Mouse (Mus musculus): ENCODE measurements around the gene Col4a6. TPM values are rescaled to one million over a fixed set of nuclear protein-coding genes. Genes with fewer than 3 reads are reported as not detected.
A peak's percentile ranks its signal among the peaks of the same experiment; 100 is the strongest.

The Col4a6 gene
- polyA plus RNA-seq (2014; fragmentation: Nextera tagmentation; extraction: Ambion mirVana): 1.5 and 1.7 TPM in 2 replicates

DNA sequence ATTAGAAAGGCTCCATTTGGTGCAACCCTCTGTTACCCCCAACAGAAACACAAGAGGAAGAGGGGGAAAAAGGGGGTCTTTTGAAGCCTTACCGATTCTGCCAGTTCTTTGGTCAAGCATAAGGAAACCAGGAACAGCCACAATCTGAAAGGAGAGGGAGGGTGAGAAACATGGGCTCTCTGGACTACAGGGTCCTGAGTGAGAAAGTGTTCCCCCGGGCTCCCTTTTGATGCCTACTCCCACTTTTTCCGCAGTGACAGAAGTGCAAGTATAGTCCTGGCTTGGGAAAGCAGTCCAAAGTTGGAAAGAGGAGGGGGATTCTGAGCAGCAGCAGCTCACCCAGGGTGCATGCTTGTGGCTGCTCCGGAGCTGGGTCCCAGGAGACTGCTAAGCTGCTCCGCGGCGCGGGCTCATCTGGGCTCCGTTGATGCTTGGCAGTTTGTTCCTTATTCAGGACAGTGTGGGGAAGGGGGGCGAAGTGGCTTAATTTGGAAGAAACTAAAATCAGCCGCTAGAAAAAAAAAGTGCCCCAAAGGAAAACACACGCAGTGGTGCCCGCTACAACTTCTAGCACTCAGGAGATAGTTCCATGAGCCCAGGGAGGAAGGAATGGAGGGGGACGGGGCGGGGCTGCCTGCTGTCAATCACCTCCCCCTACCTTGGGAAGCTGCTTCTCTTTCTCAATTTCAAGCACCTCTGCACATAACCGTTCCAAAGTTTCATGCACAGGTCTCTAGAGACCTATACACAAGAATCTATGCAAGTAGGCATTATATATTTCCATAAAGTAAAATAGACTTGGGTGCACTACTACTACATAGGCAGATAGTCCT lies at the start of gene Col4a6:
TSS of gene Col4a6 (minus strand) at position 607 of the 833 bp plus-strand sequence.
- no peak within 1 kb of the TSS for H3K9ac ChIP-seq (ENCODE audit: low read depth, low read length)
- WGBS: 14% methylated on average over 16 of the region's 16 CpGs

DNA sequence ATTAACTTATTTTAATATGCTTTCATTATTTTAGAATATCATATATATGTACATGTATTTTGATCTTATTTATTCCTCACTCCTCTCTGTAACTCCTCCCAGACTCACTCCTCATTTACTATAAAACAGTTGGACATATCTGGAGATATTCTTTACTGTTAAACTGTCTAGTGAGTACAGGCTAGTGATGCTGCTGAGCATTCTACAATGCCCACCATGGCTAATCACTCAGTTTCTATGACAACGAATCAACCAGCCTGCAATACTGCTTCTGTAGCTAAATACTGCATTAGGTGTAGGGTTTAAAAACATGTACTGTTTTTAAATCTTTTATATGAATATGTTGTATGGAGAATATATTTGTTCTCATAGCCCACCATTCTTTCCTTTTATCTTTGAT lies 29.2 kb upstream of the Col4a6 start:
- H3K36me3 ChIP-seq (ENCODE audit: control insufficient read depth, insufficient read depth, low read length): no peaks in the 10 kb centered on the region
- H3K4me1 ChIP-seq (replicated peaks; ENCODE audit: control insufficient read depth, insufficient read depth, low read length): no peaks in the 10 kb centered on the region
- WGBS: 94% methylated on average over 1 of the region's 1 CpGs
- H3K4me2 ChIP-seq: no peak overlapping the region
- ATAC-seq (replicated peaks; ENCODE audit: low FRiP score) (no peak), DNase-seq (ENCODE audit: low spot score) (no peak)
- no peak overlapping the region for H3K9ac ChIP-seq (ENCODE audit: low read depth, low read length)
- no peak overlapping the region for H3K27ac ChIP-seq (ENCODE audit: low read depth, low read length)
- H3K4me3 ChIP-seq (ENCODE audit: low read depth, low read length): no peak overlapping the region
- H3K27me3 ChIP-seq (replicated peaks; ENCODE audit: control insufficient read depth, insufficient read depth, low read length): no peaks in the 10 kb centered on the region
- H3K9me3 ChIP-seq (ENCODE audit: control insufficient read depth, low read length): no peaks in the 10 kb centered on the region

More for the DNA sequence above, at the start of gene Col4a6:
- DNase-seq (ENCODE audit: low spot score) (peak; percentile 31), ATAC-seq (replicated peaks; ENCODE audit: low FRiP score) (no peak)
- no peaks in the 10 kb centered on the region for H3K36me3 ChIP-seq (ENCODE audit: control insufficient read depth, insufficient read depth, low read length)
- H3K27ac ChIP-seq (ENCODE audit: low read depth, low read length): no peak within 1 kb of the TSS
- H3K4me3 ChIP-seq (ENCODE audit: low read depth, low read length): peak within 1 kb of the TSS; percentile 43
- H3K4me1 ChIP-seq (replicated peaks; ENCODE audit: control insufficient read depth, insufficient read depth, low read length): no peaks in the 10 kb centered on the region
- H3K9me3 ChIP-seq (ENCODE audit: control insufficient read depth, low read length): no peaks in the 10 kb centered on the region
- peak within 1 kb of the TSS; percentile 66 for H3K4me2 ChIP-seq
- H3K27me3 ChIP-seq (replicated peaks; ENCODE audit: control insufficient read depth, insufficient read depth, low read length): peaks cover 5% of the 10 kb centered on the region

DNA sequence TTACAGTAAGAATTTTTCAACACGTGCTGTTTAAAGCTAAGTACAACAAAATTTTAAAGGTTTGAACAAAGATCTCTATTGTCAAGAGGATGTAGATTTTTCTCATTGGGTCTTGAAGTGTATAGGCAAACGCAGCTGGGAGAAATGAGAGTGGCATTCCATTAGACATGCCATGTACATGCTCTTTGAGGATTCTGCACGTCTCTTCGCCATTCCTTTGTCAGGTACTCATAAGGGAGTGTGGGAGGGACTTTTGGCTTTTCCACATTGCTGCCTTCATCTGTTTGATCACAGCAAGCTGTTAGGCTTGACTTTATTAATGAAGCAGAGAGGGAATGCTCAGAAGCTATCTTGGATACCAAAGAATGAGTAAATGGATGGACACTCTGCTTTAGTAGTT lies 20.7 kb upstream of the Col4a6 start:
- Histone ChIP-seq H3K4me2 (no peak overlapping the region), H3K27me3 (replicated peaks; ENCODE audit: control insufficient read depth, insufficient read depth, low read length) (no peaks in the 10 kb centered on the region), H3K4me1 (replicated peaks; ENCODE audit: control insufficient read depth, insufficient read depth, low read length) (no peaks in the 10 kb centered on the region), H3K9ac (ENCODE audit: low read depth, low read length) (no peak overlapping the region), H3K9me3 (ENCODE audit: control insufficient read depth, low read length) (no peaks in the 10 kb centered on the region), H3K36me3 (ENCODE audit: control insufficient read depth, insufficient read depth, low read length) (no peaks in the 10 kb centered on the region), H3K4me3 (ENCODE audit: low read depth, low read length) (no peak overlapping the region), H3K27ac (ENCODE audit: low read depth, low read length) (no peak overlapping the region)
- DNase-seq (ENCODE audit: low spot score) (no peak), ATAC-seq (replicated peaks; ENCODE audit: low FRiP score) (no peak)
- 66% methylated on average over 4 of the region's 4 CpGs for WGBS

DNA sequence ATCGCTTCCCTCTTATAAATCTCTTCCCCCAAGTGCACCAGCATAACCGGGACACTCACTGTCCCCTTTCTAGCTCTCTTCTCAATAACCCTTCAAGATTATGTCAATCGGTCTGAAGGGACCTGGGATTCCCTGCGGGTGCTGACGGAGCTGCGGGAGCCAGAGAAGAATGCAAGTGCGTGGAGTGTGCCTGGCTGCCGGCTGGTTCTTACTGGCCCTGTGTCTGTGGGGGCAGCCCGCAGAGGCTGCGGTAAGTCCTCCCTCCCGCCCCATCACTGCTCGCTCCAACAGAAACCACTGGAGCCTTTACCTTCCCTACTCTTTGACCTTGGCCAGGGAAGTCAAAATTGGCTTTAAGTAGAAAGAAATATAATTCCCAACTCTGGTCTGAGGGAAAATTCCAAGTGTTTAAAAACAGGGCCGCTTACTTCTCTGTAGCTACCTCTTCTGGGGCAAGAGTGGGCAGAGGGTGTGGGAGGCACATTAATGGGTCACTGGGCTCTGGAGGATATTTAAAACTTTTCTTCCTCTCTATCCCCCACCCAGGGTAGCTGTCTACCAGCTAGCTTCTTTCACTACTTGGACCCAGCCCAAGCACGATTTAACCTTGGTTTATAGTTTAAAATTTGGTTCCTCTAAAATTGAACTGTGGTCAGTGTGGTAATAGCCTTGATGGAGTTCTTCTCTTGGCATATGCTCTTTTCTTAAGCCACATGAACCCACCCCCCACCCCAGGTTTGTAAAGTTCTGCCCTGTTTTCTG lies 1.9 kb upstream of the Col4a6 start:
- H3K36me3 ChIP-seq (ENCODE audit: control insufficient read depth, insufficient read depth, low read length): no peaks in the 10 kb centered on the region
- no peaks in the 10 kb centered on the region for H3K4me1 ChIP-seq (replicated peaks; ENCODE audit: control insufficient read depth, insufficient read depth, low read length)
- DNase-seq (ENCODE audit: low spot score): peak; percentile 32
- no peak for ATAC-seq (replicated peaks; ENCODE audit: low FRiP score)
- 17% methylated on average over 14 of the region's 14 CpGs for WGBS
- peaks cover 5% of the 10 kb centered on the region for H3K27me3 ChIP-seq (replicated peaks; ENCODE audit: control insufficient read depth, insufficient read depth, low read length)
- peak overlapping the region; percentile 43 for H3K4me3 ChIP-seq (ENCODE audit: low read depth, low read length)
- H3K9me3 ChIP-seq (ENCODE audit: control insufficient read depth, low read length): no peaks in the 10 kb centered on the region
- H3K4me2 ChIP-seq: peak overlapping the region; percentile 66
- H3K27ac ChIP-seq (ENCODE audit: low read depth, low read length): no peak overlapping the region
- H3K9ac ChIP-seq (ENCODE audit: low read depth, low read length): 0 out of 2 replicates have a peak overlapping the region, but pooled peaks have one; percentile 30

DNA sequence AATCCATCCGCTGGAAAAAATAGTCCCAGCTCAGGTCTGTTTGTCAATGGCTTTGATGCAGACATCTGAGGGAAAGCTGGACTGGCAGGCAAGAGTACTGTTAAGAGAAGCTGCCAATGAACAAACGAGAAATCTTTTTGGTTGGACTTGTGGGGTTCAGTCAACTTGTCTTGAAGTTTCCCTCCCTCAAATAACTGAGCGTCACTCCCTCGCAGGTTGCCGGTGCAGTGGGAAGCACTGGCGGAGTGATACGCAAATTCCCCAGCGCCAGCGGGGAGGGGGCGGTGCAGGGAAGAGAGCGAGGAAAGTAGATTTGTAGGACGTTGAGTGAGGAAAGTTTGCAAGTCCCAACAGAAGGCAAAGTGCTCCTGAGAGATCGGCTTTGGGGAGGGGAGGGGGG lies 1.2 kb upstream of the Col4a6 start, which contains the start of gene Col4a5:
TSS of gene Col4a5 (plus strand) at position 276 of the 400 bp plus-strand sequence.
- peak; percentile 74; the same call in 1 of the 2 replicates for ATAC-seq (replicated peaks; ENCODE audit: low FRiP score)
- peak within 1 kb of the TSS; percentile 43 for H3K4me3 ChIP-seq (ENCODE audit: low read depth, low read length)

DNA sequence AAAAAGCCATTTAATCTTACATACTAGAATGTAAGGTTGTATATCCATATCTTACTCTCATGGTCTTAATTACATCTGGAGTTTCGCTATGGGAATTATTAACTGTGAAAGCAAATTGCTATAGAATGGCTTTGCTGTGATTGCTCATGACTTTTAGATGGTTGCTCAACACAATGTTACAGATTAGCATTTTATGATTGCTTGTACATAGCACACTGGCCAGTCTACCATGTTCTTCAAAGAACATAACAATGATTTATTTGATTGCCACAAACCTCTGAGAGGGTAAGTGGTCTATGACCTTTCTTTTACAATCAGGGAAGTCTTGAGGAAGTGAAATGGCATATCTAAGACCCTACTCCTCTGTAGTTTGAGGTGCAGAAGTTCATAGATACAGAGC lies 25.9 kb downstream of the Col4a6 start:
- no peak for ATAC-seq (replicated peaks; ENCODE audit: low FRiP score)
- 86% methylated on average over 1 of the region's 1 CpGs for WGBS
- Histone ChIP-seq H3K4me3 (ENCODE audit: low read depth, low read length) (no peak overlapping the region), H3K36me3 (ENCODE audit: control insufficient read depth, insufficient read depth, low read length) (no peaks in the 10 kb centered on the region), H3K27ac (ENCODE audit: low read depth, low read length) (no peak overlapping the region), H3K4me1 (replicated peaks; ENCODE audit: control insufficient read depth, insufficient read depth, low read length) (no peaks in the 10 kb centered on the region), H3K4me2 (no peak overlapping the region), H3K9me3 (ENCODE audit: control insufficient read depth, low read length) (no peaks in the 10 kb centered on the region), H3K9ac (ENCODE audit: low read depth, low read length) (no peak overlapping the region), H3K27me3 (replicated peaks; ENCODE audit: control insufficient read depth, insufficient read depth, low read length) (peaks cover 8% of the 10 kb centered on the region)
- DNase-seq (ENCODE audit: low spot score): no peak

More for the DNA sequence above, 1.2 kb upstream of the Col4a6 start, which contains the start of gene Col4a5:
- 5% methylated on average over 13 of the region's 13 CpGs for WGBS
- Histone ChIP-seq H3K4me1 (replicated peaks; ENCODE audit: control insufficient read depth, insufficient read depth, low read length) (no peaks in the 10 kb centered on the region), H3K9ac (ENCODE audit: low read depth, low read length) (0 out of 2 replicates have a peak within 1 kb of the TSS, but pooled peaks have one; percentile 30), H3K27ac (ENCODE audit: low read depth, low read length) (no peak within 1 kb of the TSS), H3K9me3 (ENCODE audit: control insufficient read depth, low read length) (no peaks in the 10 kb centered on the region), H3K36me3 (ENCODE audit: control insufficient read depth, insufficient read depth, low read length) (no peaks in the 10 kb centered on the region), H3K4me2 (peak within 1 kb of the TSS; percentile 66), H3K27me3 (replicated peaks; ENCODE audit: control insufficient read depth, insufficient read depth, low read length) (peaks cover 5% of the 10 kb centered on the region)
- peak; percentile 53 for DNase-seq (ENCODE audit: low spot score)

DNA sequence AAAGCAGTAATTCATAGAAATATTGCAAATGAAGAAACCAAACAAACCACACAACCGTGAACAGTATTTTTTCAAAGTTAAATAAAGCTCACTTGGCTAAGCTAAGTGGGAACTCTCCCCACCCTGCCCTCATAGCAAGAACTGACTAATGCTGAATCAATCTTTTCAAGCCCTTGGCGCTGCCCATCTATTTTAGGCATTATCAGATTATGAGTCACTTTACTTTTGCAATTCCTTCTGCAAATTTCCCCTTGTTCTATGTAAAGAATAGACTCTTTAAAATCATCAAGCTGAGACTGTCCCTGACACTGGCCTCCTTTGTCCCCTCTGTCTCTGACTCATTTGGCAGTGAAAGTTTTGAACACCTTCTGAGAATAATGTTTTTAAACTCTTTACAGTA lies 34.5 kb downstream of the Col4a6 start:
- 61% methylated on average over 2 of the region's 2 CpGs for whole genome bisulfite sequencing
- no peak overlapping the region for H3K9ac ChIP-seq (ENCODE audit: low read depth, low read length)
- H3K27me3 ChIP-seq (replicated peaks; ENCODE audit: control insufficient read depth, insufficient read depth, low read length): 0 out of 2 replicates have a peak, but pooled peaks cover 3% of the 10 kb centered on the region
- DNase-seq (ENCODE audit: low spot score) (no peak), ATAC-seq (replicated peaks; ENCODE audit: low FRiP score) (no peak)
- H3K4me3 ChIP-seq (ENCODE audit: low read depth, low read length): no peak overlapping the region
- H3K4me2 ChIP-seq: no peak overlapping the region
- no peaks in the 10 kb centered on the region for H3K9me3 ChIP-seq (ENCODE audit: control insufficient read depth, low read length)
- H3K36me3 ChIP-seq (ENCODE audit: control insufficient read depth, insufficient read depth, low read length): no peaks in the 10 kb centered on the region
- H3K4me1 ChIP-seq (replicated peaks; ENCODE audit: control insufficient read depth, insufficient read depth, low read length): no peaks in the 10 kb centered on the region
- no peak overlapping the region for H3K27ac ChIP-seq (ENCODE audit: low read depth, low read length)

DNA sequence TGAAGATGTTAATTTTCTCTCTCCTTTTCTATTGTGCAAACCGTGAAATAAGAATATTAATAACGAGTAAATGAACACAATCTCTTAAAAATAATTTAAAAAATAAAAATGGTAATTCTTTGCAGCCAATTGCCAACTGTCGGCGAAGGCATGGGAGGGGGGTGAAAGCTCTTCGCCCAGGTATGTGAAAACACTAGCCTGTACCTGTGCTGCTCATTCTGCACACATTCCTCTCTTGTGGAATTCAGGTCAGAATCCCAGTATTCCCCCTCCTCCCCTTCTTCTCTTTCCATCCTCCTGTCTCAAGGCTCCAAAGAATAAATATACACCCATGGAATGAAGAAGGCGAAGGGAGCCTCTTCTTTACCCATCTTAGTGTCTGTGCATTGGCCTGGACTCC lies 37.1 kb downstream of the Col4a6 start:
- 70% methylated on average over 6 of the region's 6 CpGs for WGBS

More for the DNA sequence above, 37.1 kb downstream of the Col4a6 start:
- Histone ChIP-seq H3K36me3 (ENCODE audit: control insufficient read depth, insufficient read depth, low read length) (no peaks in the 10 kb centered on the region), H3K4me3 (ENCODE audit: low read depth, low read length) (no peak overlapping the region), H3K27me3 (replicated peaks; ENCODE audit: control insufficient read depth, insufficient read depth, low read length) (0 out of 2 replicates have a peak, but pooled peaks cover 3% of the 10 kb centered on the region), H3K27ac (ENCODE audit: low read depth, low read length) (no peak overlapping the region), H3K9ac (ENCODE audit: low read depth, low read length) (no peak overlapping the region), H3K9me3 (ENCODE audit: control insufficient read depth, low read length) (no peaks in the 10 kb centered on the region), H3K4me1 (replicated peaks; ENCODE audit: control insufficient read depth, insufficient read depth, low read length) (no peaks in the 10 kb centered on the region), H3K4me2 (no peak overlapping the region)
- ATAC-seq (replicated peaks; ENCODE audit: low FRiP score): no peak
- DNase-seq (ENCODE audit: low spot score): no peak

All from liver, embryonic 11.5 days (tissue).